In genomic region chr5:124225891-124226290, GRCm38 (mm10) we compare ENCODE assay signal across 16 mouse cellular contexts. TPM values are rescaled to one million over a fixed set of nuclear protein-coding genes. Genes with fewer than 3 reads are reported as not detected.
DNase-seq lines count a peak whose midpoint lies in the region; ATAC-seq lines count a peak whose summit lies in the region.
"Had no signal": no experiment of that assay in that cellular context is flagged by ENCODE, and none has a peak within 500 bp of the region (broad histone marks: within the 10 kb centered on the region; RNA-seq: fewer than 3 reads in every experiment).

No protein-coding gene starts in this region.

- H3K9me3 ChIP-seq in heart, embryonic 16.5 days (replicated peaks; ENCODE audit: control insufficient read depth, low read length), result no peaks in the 10 kb centered on the region
- H3K9me3 ChIP-seq in heart, embryonic 11.5 days (replicated peaks; ENCODE audit: control insufficient read depth, low read length), result no peaks in the 10 kb centered on the region
- no peaks in the 10 kb centered on the region for H3K9me3 ChIP-seq in embryonic facial prominence, embryonic 10.5 days
- H3K9me3 ChIP-seq: heart, embryonic 13.5 days; midbrain, embryonic 12.5 days had no signal

- no peak overlapping the region for H3K4me3 ChIP-seq in heart, embryonic 16.5 days (ENCODE audit: low read length)
- no peak overlapping the region for H3K4me3 ChIP-seq in heart, embryonic 11.5 days (ENCODE audit: low read depth, low read length)
- no peak overlapping the region for H3K4me3 ChIP-seq in embryonic facial prominence, embryonic 10.5 days
- H3K4me3 ChIP-seq: erythroblast, embryonic 14.5 days; heart, embryonic 13.5 days; midbrain, embryonic 12.5 days had no signal

- H3K4me1 ChIP-seq in heart, embryonic 16.5 days (ENCODE audit: control insufficient read depth, insufficient read depth, low read length), result peaks cover 65% of the 10 kb centered on the region
- H3K4me1 ChIP-seq in heart, embryonic 11.5 days (ENCODE audit: control insufficient read depth, insufficient read depth, low read length), result peaks cover 39% of the 10 kb centered on the region
- peaks cover 43% of the 10 kb centered on the region for H3K4me1 ChIP-seq in embryonic facial prominence, embryonic 10.5 days

- H3K36me3 ChIP-seq in heart, embryonic 16.5 days (ENCODE audit: control insufficient read depth, insufficient read depth), result 0 out of 2 replicates have a peak, but pooled peaks cover 2% of the 10 kb centered on the region
- no peaks in the 10 kb centered on the region for H3K36me3 ChIP-seq in heart, embryonic 11.5 days (ENCODE audit: control insufficient read depth, insufficient read depth, low read length)
- H3K36me3 ChIP-seq in embryonic facial prominence, embryonic 10.5 days (replicated peaks), result no peaks in the 10 kb centered on the region
- H3K36me3 ChIP-seq: heart, embryonic 13.5 days; midbrain, embryonic 12.5 days had no signal

- no peak overlapping the region for H3K9ac ChIP-seq in heart, embryonic 16.5 days (ENCODE audit: low read length)
- H3K9ac ChIP-seq in heart, embryonic 11.5 days (ENCODE audit: low read depth, low read length), result no peak overlapping the region
- H3K9ac ChIP-seq: heart, embryonic 13.5 days; hindbrain, embryonic 14.5 days; midbrain, embryonic 12.5 days had no signal

- H3K27me3 ChIP-seq in heart, embryonic 16.5 days (ENCODE audit: control insufficient read depth, insufficient read depth, low read length), result no peaks in the 10 kb centered on the region
- no peaks in the 10 kb centered on the region for H3K27me3 ChIP-seq in heart, embryonic 11.5 days (ENCODE audit: control insufficient read depth, insufficient read depth, low read length)
- no peaks in the 10 kb centered on the region for H3K27me3 ChIP-seq in embryonic facial prominence, embryonic 10.5 days (replicated peaks; ENCODE audit: low read depth, poor library complexity, severe bottlenecking)
- H3K27me3 ChIP-seq: heart, embryonic 13.5 days; midbrain, embryonic 12.5 days had no signal

- 74% methylated on average over 7 of the region's 7 CpGs for WGBS in heart, embryonic 16.5 days
- 84% methylated on average over 7 of the region's 7 CpGs for WGBS in heart, embryonic 11.5 days (ENCODE audit: insufficient replicate concordance)
- 91% methylated on average over 7 of the region's 7 CpGs for WGBS in embryonic facial prominence, embryonic 10.5 days

- H3K27ac ChIP-seq in heart, embryonic 16.5 days (ENCODE audit: low read length), result peak overlapping the region; percentile 24; the same call in 1 of the 2 replicates
- no peak overlapping the region for H3K27ac ChIP-seq in heart, embryonic 11.5 days (ENCODE audit: low read depth, low read length)
- 0 out of 2 replicates have a peak overlapping the region, but pooled peaks have one; percentile 35 for H3K27ac ChIP-seq in embryonic facial prominence, embryonic 10.5 days (replicated peaks)
- H3K27ac ChIP-seq: heart, embryonic 13.5 days; hindbrain, embryonic 14.5 days; midbrain, embryonic 12.5 days had no signal

- DNase-seq in A20 (ENCODE audit: low read depth, low spot score), result peak; percentile 32
- no peak for DNase-seq in embryonic facial prominence, embryonic 10.5 days (ENCODE audit: low spot score)
- no peak for DNase-seq in lung, postnatal 10 days
- DNase-seq in heart, adult 11 months, result no peak
- DNase-seq: layer of hippocampus, postnatal 36 days; lung, postnatal 14 days; right cerebral cortex, postnatal 14 days had no signal

- no peak overlapping the region for H3K4me2 ChIP-seq in heart, embryonic 16.5 days (ENCODE audit: low read depth, low read length)
- no peak overlapping the region for H3K4me2 ChIP-seq in heart, embryonic 11.5 days
- H3K4me2 ChIP-seq: heart, embryonic 13.5 days; hindbrain, embryonic 14.5 days; midbrain, embryonic 12.5 days had no signal

- ATAC-seq in heart, embryonic 16.5 days (replicated peaks; ENCODE audit: extremely low read depth, insufficient read depth, low FRiP score), result no peak
- no peak for ATAC-seq in heart, embryonic 11.5 days (replicated peaks; ENCODE audit: insufficient number of reproducible peaks, low FRiP score, low TSS enrichment)
- peak; percentile 91 for ATAC-seq in megakaryocyte progenitor cell, adult 5-6 weeks (replicated peaks; ENCODE audit: poor library complexity)
- no peak for ATAC-seq in activated CD4-positive, CD25-positive, alpha-beta regulatory T cell, adult 4 months
- ATAC-seq: intestine, postnatal 0 days had no signal

RNA-seq across cellular contexts. Expression of gene Pitpnm2, which starts 23.7 kb away (rescaled TPM):
- 6.9 and 7.3 TPM in 2 replicates for polyA plus RNA-seq in heart, embryonic 16.5 days (2015; fragmentation: Nextera tagmentation; extraction: Ambion mirVana)
- polyA plus RNA-seq in heart, embryonic 11.5 days (2014; fragmentation: Nextera tagmentation; extraction: Ambion mirVana), result 7.0 and 7.8 TPM in 2 replicates
- polyA plus RNA-seq in embryonic facial prominence, embryonic 10.5 days (2016; fragmentation: Nextera tagmentation; extraction: Ambion mirVana), result 3.2 and 4.0 TPM in 2 replicates
- 6.0 and 7.5 TPM in 2 replicates for total RNA-seq in megakaryocyte progenitor cell, adult 5-6 weeks (2015)
- total RNA-seq in megakaryocyte progenitor cell, adult 5-6 weeks (2017), result 2.5 and 3.1 TPM in 2 replicates
- 10 to 100 TPM; 10.6 to 11.3 TPM for polyA plus RNA-seq in activated CD4-positive, CD25-positive, alpha-beta regulatory T cell, adult 4 months (2017; shearing (Covaris generic))
